Mouse (Mus musculus): Measurements from ENCODE around the gene Bpgm.

DNA sequence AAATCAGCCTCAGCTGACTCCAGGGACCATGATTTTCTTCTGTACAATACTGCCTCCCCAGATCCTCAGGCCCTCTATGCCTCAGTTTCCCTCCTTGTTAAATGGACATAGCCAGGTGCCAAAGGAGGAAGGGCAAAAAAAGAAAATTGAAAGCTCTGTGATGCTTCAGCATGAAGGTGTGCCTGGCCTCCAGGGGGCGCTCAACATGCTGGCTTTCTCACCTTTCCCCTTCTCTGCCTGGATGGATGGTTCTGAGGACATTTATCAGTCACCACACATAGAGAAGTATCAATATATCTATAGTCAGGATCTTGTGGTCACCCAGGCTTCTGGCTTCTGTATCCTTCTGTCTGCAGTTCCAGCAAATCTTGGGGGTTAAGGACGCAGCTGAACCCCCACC is 73.0 kb downstream of the Bpgm start:
- peak; percentile 35; the same call in 1 of the 2 replicates for TF ChIP-seq CTCF (IDR thresholded peaks at IDR 0.05; ENCODE audit: insufficient read depth, low read depth, low read length)
- no peak for TF ChIP-seq POLR2A (IDR thresholded peaks at IDR 0.05; ENCODE audit: insufficient read depth, low read depth, low read length)
